ENCODE assay signal across 11 mouse cellular contexts in genomic region chr1:74029669-74030068, GRCm38 (mm10).
DNase-seq lines count a peak whose midpoint lies in the region; ATAC-seq and TF ChIP-seq lines count a peak whose summit lies in the region.
"Had no signal": no experiment of that assay in that cellular context is flagged by ENCODE, and none has a peak within 500 bp of the region (broad histone marks: within the 10 kb centered on the region; RNA-seq: fewer than 3 reads in every experiment).

No protein-coding gene starts in this region.

- intact Hi-C loops in heart, postnatal 10 days (cut with DNase I), result no loop called here

- H3K27me3 ChIP-seq in heart, embryonic 10.5 days (ENCODE audit: insufficient read depth, poor library complexity, severe bottlenecking), result no peaks in the 10 kb centered on the region
- no peaks in the 10 kb centered on the region for H3K27me3 ChIP-seq in lung, embryonic 16.5 days (ENCODE audit: control insufficient read depth, insufficient read depth, low read depth, low read length)
- H3K27me3 ChIP-seq in stomach, postnatal 0 days (ENCODE audit: control insufficient read depth, insufficient read depth, low read length), result no peaks in the 10 kb centered on the region
- no peaks in the 10 kb centered on the region for H3K27me3 ChIP-seq in forebrain, embryonic 15.5 days

- no peaks in the 10 kb centered on the region for H3K36me3 ChIP-seq in heart, embryonic 10.5 days
- H3K36me3 ChIP-seq in lung, embryonic 16.5 days (ENCODE audit: control insufficient read depth, insufficient read depth, low read length), result no peaks in the 10 kb centered on the region
- H3K36me3 ChIP-seq in stomach, postnatal 0 days (ENCODE audit: control insufficient read depth, insufficient read depth, low read length), result no peaks in the 10 kb centered on the region
- H3K36me3 ChIP-seq in forebrain, embryonic 15.5 days, result no peaks in the 10 kb centered on the region
- H3K36me3 ChIP-seq: liver, embryonic 15.5 days; midbrain, embryonic 10.5 days had no signal

- peak overlapping the region; percentile 89 for H3K27ac ChIP-seq in heart, embryonic 10.5 days
- peak overlapping the region; percentile 97 for H3K27ac ChIP-seq in lung, embryonic 16.5 days (ENCODE audit: low read length)
- H3K27ac ChIP-seq in stomach, postnatal 0 days (replicated peaks), result peak overlapping the region; percentile 84
- H3K27ac ChIP-seq in forebrain, embryonic 15.5 days (replicated peaks), result no peak overlapping the region
- H3K27ac ChIP-seq: liver, embryonic 15.5 days; midbrain, embryonic 10.5 days had no signal

- H3K4me1 ChIP-seq in heart, embryonic 10.5 days, result peaks cover 97% of the 10 kb centered on the region
- H3K4me1 ChIP-seq in lung, embryonic 16.5 days (replicated peaks; ENCODE audit: control insufficient read depth, insufficient read depth, low read length), result peaks cover 98% of the 10 kb centered on the region
- peaks cover 36% of the 10 kb centered on the region for H3K4me1 ChIP-seq in stomach, postnatal 0 days (replicated peaks; ENCODE audit: control insufficient read depth, insufficient read depth)
- H3K4me1 ChIP-seq in forebrain, embryonic 15.5 days, result peaks cover 26% of the 10 kb centered on the region

- no peaks in the 10 kb centered on the region for H3K9me3 ChIP-seq in heart, embryonic 10.5 days
- H3K9me3 ChIP-seq in lung, embryonic 16.5 days (ENCODE audit: control insufficient read depth, low read length), result no peaks in the 10 kb centered on the region
- H3K9me3 ChIP-seq in stomach, postnatal 0 days (ENCODE audit: control insufficient read depth, low read length), result no peaks in the 10 kb centered on the region
- H3K9me3 ChIP-seq in forebrain, embryonic 15.5 days, result no peaks in the 10 kb centered on the region
- H3K9me3 ChIP-seq: liver, embryonic 15.5 days; midbrain, embryonic 10.5 days had no signal

- TF ChIP-seq CTCF in stomach, postnatal 0 days (IDR thresholded peaks at IDR 0.05; ENCODE audit: low read depth), result no peak

- no peak overlapping the region for H3K4me2 ChIP-seq in lung, embryonic 16.5 days (ENCODE audit: low read depth, low read length)
- H3K4me2 ChIP-seq in stomach, postnatal 0 days (replicated peaks; ENCODE audit: low read depth), result 0 out of 2 replicates have a peak overlapping the region, but pooled peaks have one; percentile 14
- no peak overlapping the region for H3K4me2 ChIP-seq in forebrain, embryonic 15.5 days (replicated peaks)
- H3K4me2 ChIP-seq: liver, embryonic 15.5 days had no signal

- WGBS in heart, embryonic 10.5 days, result 55% methylated on average over 3 of the region's 3 CpGs
- WGBS in lung, embryonic 16.5 days, result 46% methylated on average over 3 of the region's 3 CpGs
- 70% methylated on average over 3 of the region's 3 CpGs for WGBS in stomach, postnatal 0 days
- WGBS in forebrain, embryonic 15.5 days, result 84% methylated on average over 3 of the region's 3 CpGs

- no peak overlapping the region for H3K4me3 ChIP-seq in heart, embryonic 10.5 days
- no peak overlapping the region for H3K4me3 ChIP-seq in lung, embryonic 16.5 days (ENCODE audit: low read length)
- H3K4me3 ChIP-seq in stomach, postnatal 0 days (ENCODE audit: low read depth, low read length), result no peak overlapping the region
- no peak overlapping the region for H3K4me3 ChIP-seq in forebrain, embryonic 15.5 days
- H3K4me3 ChIP-seq: liver, embryonic 15.5 days; midbrain, embryonic 10.5 days had no signal

- no peak for DNase-seq in heart, embryonic 10.5 days (ENCODE audit: low spot score)
- no peak for DNase-seq in heart, postnatal 10 days
- DNase-seq in kidney, adult 9 months, result peak; percentile 31
- DNase-seq in kidney, postnatal 10 days, result no peak
- DNase-seq in lung, adult 18-20 months, result no peak
- no peak for DNase-seq in stomach, postnatal 0 days (ENCODE audit: low spot score)
- DNase-seq: cerebellum, adult 2 months had no signal

- peak overlapping the region; percentile 21; the same call in 1 of the 2 replicates for H3K9ac ChIP-seq in lung, embryonic 16.5 days (ENCODE audit: low read length)
- H3K9ac ChIP-seq in stomach, postnatal 0 days (ENCODE audit: low read length), result peak overlapping the region; percentile 27; the same call in 1 of the 2 replicates
- no peak overlapping the region for H3K9ac ChIP-seq in forebrain, embryonic 15.5 days (replicated peaks)
- H3K9ac ChIP-seq: liver, embryonic 15.5 days had no signal

- ATAC-seq in lung, embryonic 16.5 days (ENCODE audit: low read depth), result no peak
- ATAC-seq in stomach, postnatal 0 days (ENCODE audit: low FRiP score, low TSS enrichment), result no peak
- ATAC-seq in forebrain, embryonic 15.5 days (replicated peaks), result no peak

- no peak for TF ChIP-seq EP300 in stomach, postnatal 0 days (optimal IDR thresholded peaks at IDR 0.05)
